Mouse (Mus musculus): ENCODE data around the gene Pcp4l1.
"Not testable (repeated sequence)": the region's sequence is repeated elsewhere in the genome, so short reads cannot be mapped to it uniquely, and the experiment has no call there.

Gene Pcp4l1

DNA sequence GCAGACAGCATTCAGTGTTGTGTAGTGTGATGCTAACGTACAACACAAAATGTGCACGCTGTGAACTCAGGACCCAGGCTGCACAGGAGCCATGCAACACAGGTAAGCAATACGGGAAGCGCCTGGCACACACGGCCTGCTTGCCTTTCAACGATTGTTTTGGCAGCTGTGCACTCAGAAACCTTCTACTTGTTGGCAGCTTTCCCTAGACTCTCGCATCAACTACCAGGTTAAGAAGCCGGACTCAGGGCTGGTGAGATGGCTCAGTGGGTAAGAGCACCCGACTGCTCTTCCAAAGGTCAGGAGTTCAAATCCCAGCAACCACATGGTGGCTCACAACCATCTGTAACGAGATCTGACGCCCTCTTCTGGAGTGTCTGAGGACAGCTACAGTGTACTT lies 53.1 kb downstream of the Pcp4l1 start:
- in situ Hi-C loops (cut with MseI, MboI) = not testable (repeated sequence)

DNA sequence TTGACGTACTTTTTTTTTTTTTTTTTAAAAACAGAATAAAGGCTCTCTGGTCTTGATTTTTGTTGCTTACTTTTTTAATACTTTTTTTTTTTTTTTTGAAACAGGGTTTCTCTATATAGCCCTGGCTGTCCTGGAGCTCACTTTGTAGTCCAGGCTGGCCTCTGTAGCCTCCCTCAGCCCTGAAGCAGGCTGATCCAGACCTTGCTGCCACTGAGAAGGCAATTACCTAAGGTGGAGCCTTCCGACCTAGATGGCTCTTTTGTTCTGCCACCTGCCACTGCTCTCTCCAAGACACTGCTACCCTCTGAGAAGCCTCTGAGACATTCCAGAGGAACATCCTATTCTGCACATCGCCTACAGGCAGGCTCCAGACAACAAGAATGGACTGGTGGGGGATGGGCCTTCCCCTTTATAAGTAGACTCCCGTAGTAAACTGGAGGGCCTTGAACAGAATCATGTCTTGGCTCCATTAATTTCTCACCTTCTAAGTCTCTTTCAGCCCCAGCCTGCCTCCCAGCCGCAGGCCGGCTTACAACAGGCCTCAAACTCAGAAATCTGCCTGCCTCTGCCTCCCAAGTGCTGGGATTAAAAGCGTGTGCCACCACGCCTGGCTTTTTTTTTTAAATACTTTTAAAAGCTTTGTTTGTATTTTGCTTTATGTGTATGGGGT lies 58.4 kb downstream of the Pcp4l1 start:
- in situ Hi-C loops (cut with MseI, MboI) = not testable (repeated sequence)

DNA sequence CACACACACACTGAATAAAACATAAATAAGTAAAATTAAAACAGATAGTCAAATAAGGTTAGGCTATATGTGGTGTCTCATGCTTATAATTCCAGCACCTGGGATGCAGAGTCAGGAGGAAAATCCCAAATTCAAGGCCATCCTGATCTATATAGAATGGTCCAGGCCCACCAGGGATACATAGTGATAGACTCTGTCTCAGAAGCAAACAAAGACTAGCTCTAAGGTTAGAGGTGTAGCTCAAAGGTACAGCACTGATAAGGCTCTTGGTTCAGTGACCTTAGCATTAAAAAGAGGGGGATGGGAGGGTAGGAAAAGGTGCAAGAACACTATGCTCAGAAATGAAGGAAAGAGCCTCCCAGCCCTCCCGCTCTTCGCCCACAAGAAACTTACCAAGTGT lies 60.5 kb downstream of the Pcp4l1 start:
- in situ Hi-C loops (cut with MseI, MboI) = no loop called here

DNA sequence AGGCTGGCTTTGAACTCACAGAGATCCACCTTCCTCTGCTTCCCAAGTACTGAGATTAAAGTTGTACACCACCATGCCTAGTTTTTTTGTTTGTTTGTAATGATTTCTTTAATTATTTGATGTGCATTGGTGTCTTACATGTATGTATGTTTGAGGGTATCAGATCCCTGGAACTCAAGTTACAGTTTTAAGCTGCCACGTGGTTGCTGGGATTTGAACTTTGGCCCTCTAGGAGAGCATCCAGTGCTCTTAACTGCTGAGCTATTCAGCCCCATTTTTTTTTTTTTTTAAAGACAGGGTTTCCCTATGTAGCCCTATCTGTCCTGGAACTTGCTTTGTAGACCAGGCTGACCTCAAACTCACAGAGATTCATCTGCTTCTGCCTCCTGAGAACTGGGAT lies 65.1 kb downstream of the Pcp4l1 start:
- in situ Hi-C loops (cut with MseI, MboI) = no loop called here

DNA sequence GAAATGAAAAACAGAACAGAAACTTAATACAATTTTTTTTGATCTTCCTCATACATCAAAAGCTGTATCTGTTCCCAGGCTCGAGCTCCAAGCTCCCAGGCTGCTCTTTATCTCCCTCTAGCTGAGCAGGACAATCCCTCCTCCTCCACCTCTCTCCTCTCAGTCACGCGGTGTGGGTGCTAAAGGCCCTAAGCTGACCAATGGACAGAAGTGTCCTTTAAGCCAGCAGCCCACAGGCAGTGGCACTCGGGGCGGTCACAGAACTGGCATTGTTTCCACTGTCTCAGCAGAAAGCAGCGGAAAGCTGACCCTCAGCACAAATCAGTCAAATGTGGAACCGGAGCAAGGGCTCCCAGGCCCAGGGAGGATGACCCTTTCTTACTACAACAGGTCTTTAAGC lies 66.8 kb downstream of the Pcp4l1 start:
- in situ Hi-C loops (cut with MseI, MboI) = no loop called here

DNA sequence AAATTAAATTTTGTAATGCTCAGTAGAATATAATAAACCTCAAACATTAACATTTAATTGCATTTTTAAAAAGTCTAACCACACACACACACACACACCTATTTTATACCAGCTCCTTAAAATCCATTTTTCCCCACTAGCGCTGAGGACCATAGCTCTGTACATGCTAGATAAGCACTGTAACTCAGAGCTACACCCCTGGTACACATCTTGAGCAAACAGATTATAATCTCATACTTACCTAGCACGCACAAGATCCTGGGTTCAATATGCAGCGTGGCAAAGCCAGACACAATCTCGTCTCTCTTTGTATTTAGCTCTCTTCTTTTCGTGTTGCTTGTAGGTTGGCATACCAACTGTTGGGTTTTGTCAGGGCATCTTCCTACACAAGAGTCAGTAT lies 71.7 kb downstream of the Pcp4l1 start:
- in situ Hi-C loops (cut with MseI, MboI) = no loop called here

Data from mouse trophoblast stem cell (cell line).